9 mouse cellular contexts compared by ENCODE assay signal in genomic region chr19:53460312-53461024, GRCm38 (mm10).
DNase-seq lines count a peak whose midpoint lies in the region; ATAC-seq and TF ChIP-seq lines count a peak whose summit lies in the region.
"Had no signal": no experiment of that assay in that cellular context is flagged by ENCODE, and none has a peak within 500 bp of the region (broad histone marks: within the 10 kb centered on the region; RNA-seq: fewer than 3 reads in every experiment).

No protein-coding gene starts in this region.

- peak; percentile 34 to 43 for DNase-seq in spleen, adult 18-20 months
- DNase-seq in spleen, postnatal 14 days (ENCODE audit: low spot score in 2 of 2): no peak
- DNase-seq in embryonic facial prominence, embryonic 14.5 days (ENCODE audit: low spot score): peak; percentile 33
- DNase-seq in urinary bladder, postnatal 4 days (ENCODE audit: low spot score in 2 of 2): no peak
- no peak for DNase-seq in urinary bladder, adult 2 months (ENCODE audit: low spot score)
- no peak for DNase-seq in left cerebral cortex, adult 2 months (ENCODE audit: extremely low spot score in 1 of 2, low spot score in 2 of 2)
- DNase-seq: cerebellum, adult 11 months had no signal

- no peak overlapping the region for H3K4me3 ChIP-seq in embryonic facial prominence, embryonic 14.5 days (ENCODE audit: low read depth, low read length)
- H3K4me3 ChIP-seq in intestine, postnatal 0 days (ENCODE audit: low read depth, low read length): peak overlapping the region; percentile 16; the same call in 1 of the 2 replicates
- H3K4me3 ChIP-seq in stomach, embryonic 16.5 days (replicated peaks; ENCODE audit: low read length): peak overlapping the region; percentile 17; the same call in 1 of the 2 replicates
- H3K4me3 ChIP-seq in left cerebral cortex, adult 2 months: no peak overlapping the region

- WGBS in embryonic facial prominence, embryonic 14.5 days: 13% methylated on average over 19 of the region's 19 CpGs
- 18% methylated on average over 19 of the region's 19 CpGs for WGBS in intestine, postnatal 0 days
- whole genome bisulfite sequencing in stomach, embryonic 16.5 days: 25% methylated on average over 19 of the region's 19 CpGs

- peak overlapping the region; percentile 15; the same call in 1 of the 2 replicates for H3K4me2 ChIP-seq in embryonic facial prominence, embryonic 14.5 days (ENCODE audit: low read depth, low read length)
- H3K4me2 ChIP-seq in intestine, postnatal 0 days (replicated peaks; ENCODE audit: low read depth): peak overlapping the region; percentile 53
- peak overlapping the region; percentile 25 for H3K4me2 ChIP-seq in stomach, embryonic 16.5 days (ENCODE audit: low read depth, low read length)

- H3K4me1 ChIP-seq in embryonic facial prominence, embryonic 14.5 days (ENCODE audit: control insufficient read depth, insufficient read depth, low read length): peaks cover 17% of the 10 kb centered on the region; the same call in 1 of the 2 replicates
- H3K4me1 ChIP-seq in intestine, postnatal 0 days (replicated peaks; ENCODE audit: control insufficient read depth, insufficient read depth, low read length): no peaks in the 10 kb centered on the region
- H3K4me1 ChIP-seq in stomach, embryonic 16.5 days (ENCODE audit: control insufficient read depth, insufficient read depth, low read length): peaks cover 18% of the 10 kb centered on the region

- ATAC-seq in embryonic facial prominence, embryonic 14.5 days (ENCODE audit: low read depth): peak; percentile 39; the same call in 1 of the 2 replicates
- peak; percentile 62 for ATAC-seq in intestine, postnatal 0 days
- no peak for ATAC-seq in stomach, embryonic 16.5 days (ENCODE audit: insufficient read depth, low FRiP score)

- no peaks in the 10 kb centered on the region for H3K9me3 ChIP-seq in embryonic facial prominence, embryonic 14.5 days (ENCODE audit: control insufficient read depth, low read length)
- no peaks in the 10 kb centered on the region for H3K9me3 ChIP-seq in intestine, postnatal 0 days (ENCODE audit: control insufficient read depth)
- H3K9me3 ChIP-seq in stomach, embryonic 16.5 days (replicated peaks; ENCODE audit: control insufficient read depth, low read length): no peaks in the 10 kb centered on the region

- peak overlapping the region; percentile 13; the same call in 1 of the 2 replicates for H3K27ac ChIP-seq in embryonic facial prominence, embryonic 14.5 days (replicated peaks; ENCODE audit: low read depth, low read length)
- H3K27ac ChIP-seq in intestine, postnatal 0 days (ENCODE audit: low read depth, low read length): peak overlapping the region; percentile 50; the same call in 1 of the 2 replicates
- H3K27ac ChIP-seq in stomach, embryonic 16.5 days (ENCODE audit: low read length): peak overlapping the region; percentile 57
- no peak overlapping the region for H3K27ac ChIP-seq in left cerebral cortex, adult 2 months

- intact Hi-C loops in left cerebral cortex, adult 2 months (cut with DNase I): no loop called here

- no peak for TF ChIP-seq CTCF in intestine, postnatal 0 days (IDR thresholded peaks at IDR 0.05; ENCODE audit: low read depth)
- TF ChIP-seq CTCF in left cerebral cortex, adult 2 months (IDR thresholded peaks at IDR 0.05): no peak

- H3K9ac ChIP-seq in embryonic facial prominence, embryonic 14.5 days (ENCODE audit: low read depth, low read length): no peak overlapping the region
- peak overlapping the region; percentile 26; the same call in 1 of the 2 replicates for H3K9ac ChIP-seq in intestine, postnatal 0 days (ENCODE audit: low read depth, low read length)
- H3K9ac ChIP-seq in stomach, embryonic 16.5 days (ENCODE audit: low read length): peak overlapping the region; percentile 19; the same call in 1 of the 2 replicates

- H3K36me3 ChIP-seq in embryonic facial prominence, embryonic 14.5 days (ENCODE audit: control insufficient read depth, insufficient read depth, low read length): no peaks in the 10 kb centered on the region
- H3K36me3 ChIP-seq in intestine, postnatal 0 days (ENCODE audit: control insufficient read depth, insufficient read depth): no peaks in the 10 kb centered on the region
- H3K36me3 ChIP-seq in stomach, embryonic 16.5 days (ENCODE audit: control insufficient read depth, insufficient read depth, low read length): no peaks in the 10 kb centered on the region

- no peaks in the 10 kb centered on the region for H3K27me3 ChIP-seq in embryonic facial prominence, embryonic 14.5 days (replicated peaks; ENCODE audit: control insufficient read depth, insufficient read depth, low read length)
- H3K27me3 ChIP-seq in intestine, postnatal 0 days (replicated peaks; ENCODE audit: control insufficient read depth, insufficient read depth, low read length): no peaks in the 10 kb centered on the region
- H3K27me3 ChIP-seq in stomach, embryonic 16.5 days (ENCODE audit: control insufficient read depth, insufficient read depth, low read length): no peaks in the 10 kb centered on the region

Comparison
In these comparisons a context has a peak if more than half of its experiments do, and no peak if none do; other contexts are left out.
1. DNase-seq: peak in spleen, adult 18-20 months (2 of 2) and embryonic facial prominence, embryonic 14.5 days (single experiment); none in spleen, postnatal 14 days (0 of 2), urinary bladder, postnatal 4 days (0 of 2), urinary bladder, adult 2 months (single experiment) and left cerebral cortex, adult 2 months (0 of 2).
2. H3K4me3 ChIP-seq: peak in intestine, postnatal 0 days (single experiment) and stomach, embryonic 16.5 days (single experiment); none in embryonic facial prominence, embryonic 14.5 days (single experiment) and left cerebral cortex, adult 2 months (single experiment).
3. Peak in every context shown above with its lines, with median percentiles within 50 percentile points of each other: H3K4me2 ChIP-seq.